Mouse (Mus musculus) MEL (cell line): ENCODE data around the gene Gclc. TPM values are rescaled to one million over a fixed set of nuclear protein-coding genes. Genes with fewer than 3 reads are reported as not detected.

Experiments
- DNase-seq: peaks from one replicate; pipeline ENCODE4 v3.0.0; 2011; ENCODE audit warnings: low read depth, low spot score
- H3K27ac ChIP-seq: 2 replicates; pipeline ENCODE4 v1.5.1; 2012; ENCODE audit warnings: low read depth, mild to moderate bottlenecking, control low read depth, low read length, moderate library complexity; ENCODE audit not compliant: control insufficient read depth
- H3K27me3 ChIP-seq, 2 experiments: fragments of 150-350 bp in 1 of 2; sonication (generic) in 1 of 2; 2 replicates each; pipeline ENCODE4 v1.6.1; 2012; ENCODE audit warnings: low read length in 2 of 2, mild to moderate bottlenecking in 2 of 2, improper control_type of control experiment in 1 of 2, moderate library complexity in 1 of 2; ENCODE audit not compliant: insufficient read depth in 2 of 2, control insufficient read depth in 1 of 2
- H3K36me3 ChIP-seq, 2 experiments: 2 replicates each; pipeline ENCODE4 v1.6.1; 2012 to 2014; ENCODE audit warnings: low read length in 2 of 2, improper control_type of control experiment in 1 of 2, inconsistent platforms in 1 of 2, mild to moderate bottlenecking in 1 of 2; ENCODE audit not compliant: insufficient read depth in 2 of 2, control insufficient read depth in 1 of 2
- H3K4me1 ChIP-seq, 2 experiments: fragments of 150-350 bp in 1 of 2; sonication (generic) in 1 of 2; 2 replicates each; pipeline ENCODE4 v1.6.1; 2012; ENCODE audit warnings: low read length in 2 of 2, improper control_type of control experiment in 1 of 2, mild to moderate bottlenecking in 1 of 2; ENCODE audit not compliant: insufficient read depth in 2 of 2, control insufficient read depth in 1 of 2
- H3K4me3 ChIP-seq, 2 experiments: fragments of 150-350 bp in 1 of 2; sonication (generic) in 1 of 2; 2 replicates each; pipeline ENCODE4 v1.5.1; 2012; ENCODE audit warnings: low read depth in 2 of 2, low read length in 2 of 2, mild to moderate bottlenecking in 2 of 2, moderate library complexity in 2 of 2, control low read depth in 1 of 2, improper control_type of control experiment in 1 of 2; ENCODE audit not compliant: control insufficient read depth in 1 of 2, insufficient read depth in 1 of 2
- H3K79me2 ChIP-seq: 2 replicates; pipeline ENCODE4 v1.6.1; 2012; ENCODE audit warnings: mild to moderate bottlenecking, low read length, moderate library complexity; ENCODE audit not compliant: control insufficient read depth, poor library complexity, insufficient read depth
- H3K9ac ChIP-seq: 2 replicates; pipeline ENCODE4 v1.6.1; 2012; ENCODE audit warnings: low read depth, mild to moderate bottlenecking, control low read depth, low read length, moderate library complexity; ENCODE audit not compliant: control insufficient read depth, poor library complexity, severe bottlenecking
- H3K9me3 ChIP-seq: fragments of 150-350 bp; sonication (generic); replicated peaks from 2 replicates; pipeline ENCODE4 v1.6.1; 2012; ENCODE audit warnings: mild to moderate bottlenecking, low read length, improper control_type of control experiment, moderate library complexity; ENCODE audit not compliant: insufficient read depth
- CHD1 ChIP-seq: IDR thresholded peaks from 2 replicates; pipeline ENCODE4 v1.6.1; 2012; ENCODE audit warnings: low read depth, mild to moderate bottlenecking, inconsistent platforms, low read length, improper control_type of control experiment
- EP300 ChIP-seq, 2 experiments: IDR thresholded peaks; 2 replicates each; pipeline ENCODE4 v1.6.1; 2011; ENCODE audit warnings: improper control_type of control experiment in 2 of 2, low read length in 2 of 2, low read depth in 1 of 2, mild to moderate bottlenecking in 1 of 2
- GATA1 ChIP-seq: IDR thresholded peaks from 2 replicates; pipeline ENCODE4 v1.6.1; 2011; ENCODE audit warnings: low read depth, low read length, improper control_type of control experiment
- HCFC1 ChIP-seq: IDR thresholded peaks from 2 replicates; pipeline ENCODE4 v1.6.1; 2012; ENCODE audit warnings: low read depth, mild to moderate bottlenecking, inconsistent platforms, low read length, improper control_type of control experiment, moderate library complexity
- KAT2A ChIP-seq: conservative IDR thresholded peaks from 2 replicates; pipeline ENCODE4 v1.6.1; 2012; ENCODE audit warnings: low read depth, low read length, improper control_type of control experiment, inconsistent platforms
- MEF2A ChIP-seq: IDR thresholded peaks from 2 replicates; pipeline ENCODE4 v1.6.1; 2014; ENCODE audit warnings: low read depth, mild to moderate bottlenecking, inconsistent platforms, low read length, improper control_type of control experiment; ENCODE audit not compliant: poor library complexity, insufficient replicate concordance, severe bottlenecking; ENCODE audit errors: extremely low read depth
- NELFE ChIP-seq: IDR thresholded peaks from 2 replicates; pipeline ENCODE4 v1.6.1; 2011; ENCODE audit warnings: low read depth, low read length, improper control_type of control experiment
- NRF1 ChIP-seq: IDR thresholded peaks from 2 replicates; pipeline ENCODE4 v1.6.1; 2014; ENCODE audit warnings: low read depth, mild to moderate bottlenecking, inconsistent platforms, low read length, improper control_type of control experiment, moderate library complexity; ENCODE audit not compliant: poor library complexity, insufficient read depth, severe bottlenecking
- POLR2AphosphoS2 ChIP-seq: IDR thresholded peaks from 2 replicates; pipeline ENCODE4 v1.6.1; 2011; ENCODE audit warnings: low read length, improper control_type of control experiment
- SIN3A ChIP-seq: IDR thresholded peaks from 2 replicates; pipeline ENCODE4 v1.6.1; 2012; ENCODE audit warnings: low read length, improper control_type of control experiment, inconsistent platforms
- USF1 ChIP-seq: IDR thresholded peaks from 2 replicates; pipeline ENCODE4 v1.6.1; 2014; ENCODE audit warnings: low read depth, mild to moderate bottlenecking, inconsistent platforms, low read length, improper control_type of control experiment, moderate library complexity
- ZMIZ1 ChIP-seq: IDR thresholded peaks from 2 replicates; pipeline ENCODE4 v1.6.1; 2012; ENCODE audit warnings: low read depth, mild to moderate bottlenecking, inconsistent platforms, low read length, improper control_type of control experiment, moderate library complexity
- polyA plus RNA-seq, 2 experiments: library from polyadenylated mRNA; stranded (reverse) in 1 of 2; unstranded in 1 of 2; fragments of >175 nt in 1 of 2; fragments of >200 nt in 1 of 2; gene quantifications; 2 replicates each; pipeline versions ENCODE4 v1.2.1 to v1.2.4; 2012; ENCODE audit warnings: low replicate concordance in 2 of 2, low read depth in 1 of 2; ENCODE audit not compliant: insufficient read length in 2 of 2, insufficient read depth in 1 of 2, missing spikeins in 1 of 2
- total RNA-seq: library from RNA; depleted of rRNA; stranded (reverse); fragments of 300-350 nt; gene quantifications from 2 replicates; pipeline ENCODE4 v1.2.3, GENCODE M21; 2012

The Gclc gene
- total and polyA plus RNA-seq, 3 experiments: 22.6 to 84.8 (median 50.4) TPM

DNA sequence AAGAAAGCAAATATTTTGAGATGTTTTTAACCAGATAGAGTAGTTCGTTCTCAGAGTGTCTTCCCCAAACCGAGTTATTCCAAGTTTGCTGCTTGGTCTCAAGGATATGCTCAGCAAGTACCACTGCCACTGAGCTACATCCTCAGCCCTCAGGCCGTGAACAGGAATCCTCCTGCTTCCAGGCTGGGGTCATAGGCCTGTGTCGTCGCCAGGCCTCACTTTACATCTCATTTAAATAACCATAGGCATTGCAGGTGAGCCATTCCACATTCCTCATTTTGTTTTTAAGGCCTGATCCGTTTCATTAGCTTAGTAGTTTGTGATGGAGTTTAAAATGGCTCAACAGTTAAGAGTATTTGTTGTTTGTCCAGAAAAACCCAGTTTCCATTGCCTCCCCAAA is 4.8 kb downstream of the Gclc start:
- H3K36me3 ChIP-seq: peaks cover 19 to 24% of the 10 kb centered on the region in 2 experiments
- H3K79me2 ChIP-seq: peaks cover 51% of the 10 kb centered on the region
- no peaks in the 10 kb centered on the region for H3K27me3 ChIP-seq
- no peak overlapping the region for H3K4me3 ChIP-seq
- no peak overlapping the region for H3K27ac ChIP-seq
- H3K9ac ChIP-seq: no peak overlapping the region
- no peak for DNase-seq
- H3K9me3 ChIP-seq: no peaks in the 10 kb centered on the region
- TF ChIP-seq GATA1 (no peak), HCFC1 (no peak), POLR2AphosphoS2 (no peak), CHD1 (no peak)
- peaks cover 10 to 12% of the 10 kb centered on the region in 2 experiments for H3K4me1 ChIP-seq

DNA sequence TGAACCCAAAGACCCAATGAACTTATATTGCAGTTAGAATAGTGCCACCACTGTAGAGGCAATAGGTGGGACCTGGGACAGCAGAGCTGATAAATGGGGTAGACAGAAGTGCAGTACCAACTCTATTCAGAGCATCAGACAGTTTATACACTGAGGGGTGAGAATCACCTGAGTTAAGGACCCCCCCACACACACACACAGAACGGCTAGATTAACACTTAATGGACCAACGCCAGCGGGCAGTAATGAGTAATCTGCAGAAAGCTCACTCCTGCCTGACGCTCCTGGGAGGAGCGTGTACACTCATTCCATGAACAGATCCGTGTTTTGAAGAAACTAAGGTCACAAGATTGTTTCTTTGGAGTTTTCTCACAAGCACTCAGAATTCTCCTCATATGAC is 5.4 kb downstream of the Gclc start:
- H3K27ac ChIP-seq: no peak overlapping the region
- no peak for DNase-seq
- H3K4me3 ChIP-seq: no peak overlapping the region
- TF ChIP-seq USF1 (no peak), KAT2A (no peak), MEF2A (no peak), NRF1 (no peak), SIN3A (no peak), NELFE (no peak), ZMIZ1 (no peak)
- peaks cover 19 to 28% of the 10 kb centered on the region in 2 experiments for H3K36me3 ChIP-seq
- no peak overlapping the region for H3K9ac ChIP-seq
- H3K27me3 ChIP-seq: no peaks in the 10 kb centered on the region
- H3K4me1 ChIP-seq: peaks cover 10 to 12% of the 10 kb centered on the region in 2 experiments
- H3K9me3 ChIP-seq: no peaks in the 10 kb centered on the region
- peaks cover 48% of the 10 kb centered on the region for H3K79me2 ChIP-seq

DNA sequence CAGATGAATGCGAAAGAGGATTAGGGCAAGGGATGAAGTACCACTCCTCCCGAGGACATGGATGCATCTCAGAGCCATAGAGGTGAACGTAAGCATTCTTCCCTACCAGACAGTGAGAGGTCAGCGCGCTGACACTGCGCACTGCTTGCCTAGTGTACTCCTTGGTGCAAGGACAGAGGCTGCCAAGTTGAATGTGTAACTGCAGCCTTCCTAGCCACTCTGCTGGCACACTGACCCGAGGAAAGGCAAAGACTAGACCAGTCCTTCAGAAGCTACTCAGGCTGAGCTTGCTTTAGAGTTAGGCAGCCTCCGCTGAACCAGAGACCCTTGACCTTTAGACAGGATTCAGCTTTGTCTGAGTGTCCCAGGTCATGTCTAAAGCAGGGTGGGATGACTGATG is 11.9 kb downstream of the Gclc start:
- Histone ChIP-seq H3K9ac (no peak overlapping the region), H3K4me1 (no peaks in the 10 kb centered on the region), H3K4me3 (no peak overlapping the region), H3K9me3 (no peaks in the 10 kb centered on the region), H3K79me2 (peaks cover 19% of the 10 kb centered on the region; the same call in 1 of the 2 replicates), H3K36me3 (peaks cover 0 to 39% of the 10 kb centered on the region in 2 experiments; a peak in 3 of 4 replicates), H3K27ac (no peak overlapping the region), H3K27me3 (no peaks in the 10 kb centered on the region)
- DNase-seq: no peak
- no peak for TF ChIP-seq EP300 (IDR thresholded peaks at IDR 0.05; ENCODE audit: low read depth in 1 of 2, low read length in 2 of 2)
